ENCODE assay signal across 23 mouse cellular contexts in the genomic region with DNA sequence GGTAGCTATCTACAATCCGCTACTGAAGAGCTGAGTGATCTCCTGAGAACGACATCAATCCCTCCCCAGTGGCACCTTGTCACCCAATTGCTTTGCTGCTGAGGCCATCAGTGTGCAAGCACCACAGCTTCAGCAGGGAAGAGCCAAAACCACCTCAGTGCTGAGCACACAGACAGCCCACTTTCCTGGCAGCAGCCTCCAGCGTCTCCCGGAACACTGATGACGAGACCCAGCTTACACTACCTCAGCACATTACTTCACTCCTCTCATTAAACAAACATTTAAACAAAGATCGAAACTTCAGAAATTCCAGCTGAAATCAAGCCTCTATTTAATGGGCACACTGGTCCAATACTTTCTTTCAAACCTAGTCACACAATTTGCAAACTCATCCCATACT. TPM values are rescaled to one million over a fixed set of nuclear protein-coding genes. Genes with fewer than 3 reads are reported as not detected.
DNase-seq lines count a peak whose midpoint lies in the region; ATAC-seq and TF ChIP-seq lines count a peak whose summit lies in the region.
"Had no signal": no experiment of that assay in that cellular context is flagged by ENCODE, and none has a peak within 500 bp of the region (broad histone marks: within the 10 kb centered on the region; RNA-seq: fewer than 3 reads in every experiment).

No protein-coding gene starts in this region.

- no peaks in the 10 kb centered on the region for H3K9me3 ChIP-seq in lung, embryonic 16.5 days (ENCODE audit: control insufficient read depth, low read length)
- H3K9me3 ChIP-seq in stomach, embryonic 16.5 days (replicated peaks; ENCODE audit: control insufficient read depth, low read length) = no peaks in the 10 kb centered on the region
- no peaks in the 10 kb centered on the region for H3K9me3 ChIP-seq in neural tube, embryonic 15.5 days (replicated peaks)
- H3K9me3 ChIP-seq: forebrain, embryonic 10.5 days; G1E; heart, embryonic 15.5 days; hindbrain, embryonic 13.5 days; liver, embryonic 15.5 days had no signal

- H3K4me2 ChIP-seq in lung, embryonic 16.5 days (ENCODE audit: low read depth, low read length) = no peak overlapping the region
- H3K4me2 ChIP-seq in stomach, embryonic 16.5 days (ENCODE audit: low read depth, low read length) = no peak overlapping the region
- H3K4me2 ChIP-seq in neural tube, embryonic 15.5 days = no peak overlapping the region
- H3K4me2 ChIP-seq: heart, embryonic 15.5 days; hindbrain, embryonic 13.5 days; liver, embryonic 15.5 days; midbrain, embryonic 11.5 days had no signal

- H3K36me3 ChIP-seq in lung, embryonic 16.5 days (ENCODE audit: control insufficient read depth, insufficient read depth, low read length) = no peaks in the 10 kb centered on the region
- H3K36me3 ChIP-seq in stomach, embryonic 16.5 days (ENCODE audit: control insufficient read depth, insufficient read depth, low read length) = 0 out of 2 replicates have a peak, but pooled peaks cover 3% of the 10 kb centered on the region
- no peaks in the 10 kb centered on the region for H3K36me3 ChIP-seq in neural tube, embryonic 15.5 days
- H3K36me3 ChIP-seq: heart, embryonic 15.5 days; liver, embryonic 15.5 days had no signal

- no peak overlapping the region for H3K4me3 ChIP-seq in layer of hippocampus, adult 2 months
- no peak overlapping the region for H3K4me3 ChIP-seq in lung, embryonic 16.5 days (ENCODE audit: low read length)
- no peak overlapping the region for H3K4me3 ChIP-seq in lung, adult 2 months (replicated peaks; ENCODE audit: extremely low read depth, low read depth, low read length)
- no peak overlapping the region for H3K4me3 ChIP-seq in embryonic fibroblast, embryonic 13.5 days (ENCODE audit: insufficient read depth, low read length)
- no peak overlapping the region for H3K4me3 ChIP-seq in stomach, embryonic 16.5 days (replicated peaks; ENCODE audit: low read length)
- H3K4me3 ChIP-seq in neural tube, embryonic 15.5 days (replicated peaks) = no peak overlapping the region
- H3K4me3 ChIP-seq: forebrain, embryonic 10.5 days; heart, embryonic 15.5 days; hindbrain, embryonic 13.5 days; liver, embryonic 15.5 days had no signal

- no peak for ATAC-seq in lung, embryonic 16.5 days (ENCODE audit: low read depth)
- ATAC-seq in stomach, embryonic 16.5 days (ENCODE audit: insufficient read depth, low FRiP score) = no peak
- ATAC-seq in neural tube, embryonic 15.5 days (ENCODE audit: low FRiP score) = no peak
- ATAC-seq: forebrain, embryonic 16.5 days; inflammation-experienced regulatory T-cells, adult 6 months had no signal

- no peak for TF ChIP-seq CTCF in layer of hippocampus, adult 2 months (conservative IDR thresholded peaks at IDR 0.05)
- no peak for TF ChIP-seq CTCF in lung, adult 2 months (IDR thresholded peaks at IDR 0.05; ENCODE audit: insufficient read depth, low read length)
- no peak for TF ChIP-seq CTCF in embryonic fibroblast, embryonic 13.5 days (IDR thresholded peaks at IDR 0.05; ENCODE audit: borderline replicate concordance, insufficient read depth, low read length)

- H3K4me1 ChIP-seq in lung, embryonic 16.5 days (replicated peaks; ENCODE audit: control insufficient read depth, insufficient read depth, low read length) = peaks cover 25% of the 10 kb centered on the region
- peaks cover 9% of the 10 kb centered on the region for H3K4me1 ChIP-seq in lung, adult 2 months (ENCODE audit: control insufficient read depth, insufficient read depth, low read length)
- H3K4me1 ChIP-seq in embryonic fibroblast, embryonic 13.5 days (ENCODE audit: control insufficient read depth, insufficient read depth, low read length) = peaks cover 11% of the 10 kb centered on the region; the same call in 1 of the 2 replicates
- H3K4me1 ChIP-seq in stomach, embryonic 16.5 days (ENCODE audit: control insufficient read depth, insufficient read depth, low read length) = peaks cover 25% of the 10 kb centered on the region
- peaks cover 9% of the 10 kb centered on the region for H3K4me1 ChIP-seq in neural tube, embryonic 15.5 days
- H3K4me1 ChIP-seq: forebrain, embryonic 10.5 days; liver, embryonic 15.5 days had no signal

- H3K27me3 ChIP-seq in lung, embryonic 16.5 days (ENCODE audit: control insufficient read depth, insufficient read depth, low read depth, low read length) = no peaks in the 10 kb centered on the region
- no peaks in the 10 kb centered on the region for H3K27me3 ChIP-seq in stomach, embryonic 16.5 days (ENCODE audit: control insufficient read depth, insufficient read depth, low read length)
- no peaks in the 10 kb centered on the region for H3K27me3 ChIP-seq in neural tube, embryonic 15.5 days (replicated peaks)
- H3K27me3 ChIP-seq: CH12.LX; heart, embryonic 15.5 days; hindbrain, embryonic 13.5 days; liver, embryonic 15.5 days had no signal

- DNase-seq in layer of hippocampus, adult 2 months (ENCODE audit: low spot score in 2 of 2) = no peak
- DNase-seq in layer of hippocampus, adult 9-10 months (ENCODE audit: low spot score) = no peak
- no peak for DNase-seq in lung, adult 2 months
- DNase-seq: adrenal gland, adult 2 months; B cell, adult 2 months; cerebellum, adult 18-20 months; heart, postnatal 36 days; kidney, adult 18-20 months; kidney, postnatal 10 days; thymus, postnatal 14 days had no signal

- WGBS in lung, embryonic 16.5 days = 22% methylated on average over 6 of the region's 6 CpGs
- WGBS in lung, adult 2 months = 48% methylated on average over 6 of the region's 6 CpGs
- WGBS in stomach, embryonic 16.5 days = 35% methylated on average over 6 of the region's 6 CpGs
- whole genome bisulfite sequencing in neural tube, embryonic 15.5 days = 62% methylated on average over 6 of the region's 6 CpGs

- no peak for TF ChIP-seq POLR2A in lung, adult 2 months (IDR thresholded peaks at IDR 0.05; ENCODE audit: borderline replicate concordance, extremely low read depth, low read depth, low read length)
- TF ChIP-seq POLR2A in embryonic fibroblast, embryonic 13.5 days (IDR thresholded peaks at IDR 0.05; ENCODE audit: low read depth, low read length) = no peak

- no peak overlapping the region for H3K9ac ChIP-seq in lung, embryonic 16.5 days (ENCODE audit: low read length)
- no peak overlapping the region for H3K9ac ChIP-seq in stomach, embryonic 16.5 days (ENCODE audit: low read length)
- H3K9ac ChIP-seq in neural tube, embryonic 15.5 days (replicated peaks) = no peak overlapping the region
- H3K9ac ChIP-seq: heart, embryonic 15.5 days; hindbrain, embryonic 13.5 days; liver, embryonic 15.5 days had no signal

- H3K27ac ChIP-seq in layer of hippocampus, adult 2 months = 0 out of 2 replicates have a peak overlapping the region, but pooled peaks have one; percentile 32
- H3K27ac ChIP-seq in lung, embryonic 16.5 days (ENCODE audit: low read length) = peak overlapping the region; percentile 63
- 0 out of 2 replicates have a peak overlapping the region, but pooled peaks have one; percentile 1 for H3K27ac ChIP-seq in embryonic fibroblast, embryonic 13.5 days (ENCODE audit: insufficient read depth, low read length)
- peak overlapping the region; percentile 56; the same call in 1 of the 2 replicates for H3K27ac ChIP-seq in stomach, embryonic 16.5 days (ENCODE audit: low read length)
- H3K27ac ChIP-seq in neural tube, embryonic 15.5 days (replicated peaks) = no peak overlapping the region
- H3K27ac ChIP-seq: forebrain, embryonic 10.5 days; heart, embryonic 15.5 days; hindbrain, embryonic 13.5 days; liver, embryonic 15.5 days had no signal

RNA-seq across cellular contexts. Expression of gene Mrtfa, which starts 21.8 kb away (rescaled TPM):
- total RNA-seq in layer of hippocampus, adult 2 months (2021) = 100 to 1,000 TPM; 109 to 115 TPM
- 24.9 and 25.3 TPM in 2 replicates for polyA plus RNA-seq in lung, embryonic 16.5 days (2015; fragmentation: Nextera tagmentation; extraction: Ambion mirVana)
- polyA plus RNA-seq in lung, adult 2 months (2012; rRNA removed) = 32.8 and 39.0 TPM in 2 replicates
- polyA plus RNA-seq in embryonic fibroblast, embryonic 13.5 days (2011; ENCODE audit: insufficient read length, low read depth, missing spikeins) = 36.6 and 38.4 TPM in 2 replicates
- 25.4 and 26.2 TPM in 2 replicates for polyA plus RNA-seq in stomach, embryonic 16.5 days (2015; fragmentation: Nextera tagmentation; extraction: Ambion mirVana)
- 26.9 and 27.9 TPM in 2 replicates for polyA plus RNA-seq in neural tube, embryonic 15.5 days (2015; fragmentation: Nextera tagmentation; extraction: Ambion mirVana)
